Mouse (Mus musculus) liver, postnatal 0 days (tissue): ENCODE data around the gene Celf2.

Experiments
- CTCF ChIP-seq: sonication (generic); IDR thresholded peaks from 2 replicates; pipeline ENCODE4 v1.5.1; 2016; ENCODE audit warnings: antibody characterized with exemption, low read depth
- EP300 ChIP-seq: IDR thresholded peaks from 2 replicates; pipeline ENCODE4 v1.6.1; 2016; ENCODE audit warnings: antibody characterized with exemption, low read depth, mild to moderate bottlenecking

DNA sequence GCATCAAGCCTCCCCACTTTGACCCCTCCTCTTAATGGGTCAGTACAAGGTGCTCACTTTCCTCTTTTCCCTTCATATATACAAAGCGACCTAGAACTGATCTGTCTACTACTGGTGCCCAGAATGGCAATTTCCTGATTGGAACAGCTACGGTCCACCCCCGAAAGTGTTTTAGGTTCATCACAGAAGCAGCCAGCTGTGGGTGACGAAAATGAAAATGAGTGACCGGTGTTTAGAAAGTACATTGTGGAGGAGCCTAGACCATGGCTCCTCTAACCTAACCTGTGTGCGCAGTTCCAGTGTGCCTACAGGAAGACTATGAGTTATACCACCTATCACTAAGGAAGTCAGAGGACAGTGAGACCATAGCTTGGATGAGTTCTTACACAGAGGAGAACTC is 874.5 kb downstream of the Celf2 start:
- TF ChIP-seq EP300 (no peak), CTCF (no peak)
